Comparison of ENCODE assay signal across 8 mouse cellular contexts in the genomic region with DNA sequence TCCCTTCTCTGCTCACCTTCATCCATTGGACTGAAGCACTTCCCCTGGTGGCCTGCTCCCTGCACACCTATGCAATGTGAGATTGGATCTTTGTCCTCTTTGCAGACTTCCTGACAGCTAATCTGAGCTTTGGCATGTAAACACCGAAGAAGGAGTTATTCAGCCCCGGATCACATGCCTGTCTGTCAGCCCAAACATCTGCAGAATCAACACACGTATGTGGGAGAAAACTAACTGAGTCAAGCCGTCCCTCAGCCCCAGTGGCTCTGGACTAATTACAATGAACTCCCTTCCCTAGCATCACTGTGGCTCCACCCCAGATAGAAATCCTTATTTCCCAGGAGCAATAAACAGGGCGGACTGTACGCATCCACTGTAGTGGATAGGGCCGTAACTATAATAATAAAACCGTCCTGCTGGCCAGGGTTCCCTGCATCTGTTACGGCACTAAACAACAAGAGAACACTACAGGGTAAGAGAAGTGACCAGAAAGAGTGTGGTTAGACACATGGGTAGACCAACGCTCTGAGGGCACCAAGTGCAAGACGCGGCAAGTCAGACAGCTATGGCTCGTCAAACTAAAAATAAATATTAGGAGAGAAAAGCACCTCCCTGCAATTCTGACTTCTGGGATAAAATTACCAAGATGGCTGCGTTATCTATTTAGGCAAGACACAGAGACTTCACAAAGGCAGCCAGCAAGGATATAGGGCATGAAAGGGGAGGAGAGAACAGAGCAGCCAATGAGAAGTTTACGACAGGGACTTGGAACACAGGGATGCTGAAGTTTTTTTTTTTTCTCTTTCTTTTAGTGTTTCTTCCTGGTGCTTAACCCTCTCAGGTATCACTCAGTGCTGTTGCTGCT. TPM values are rescaled to one million over a fixed set of nuclear protein-coding genes. Genes with fewer than 3 reads are reported as not detected.
DNase-seq lines count a peak whose midpoint lies in the region; ATAC-seq lines count a peak whose summit lies in the region.

No protein-coding gene starts in this region.

- H3K36me3 ChIP-seq in embryonic facial prominence, embryonic 12.5 days: no peaks in the 10 kb centered on the region; the same call in 1 of the 2 replicates
- H3K36me3 ChIP-seq in heart, embryonic 15.5 days: no peaks in the 10 kb centered on the region

- no peaks in the 10 kb centered on the region for H3K27me3 ChIP-seq in embryonic facial prominence, embryonic 12.5 days
- H3K27me3 ChIP-seq in heart, embryonic 15.5 days: no peaks in the 10 kb centered on the region; the same call in 1 of the 2 replicates

- 11% methylated on average over 15 of the region's 15 CpGs for WGBS in embryonic facial prominence, embryonic 12.5 days
- 11% methylated on average over 15 of the region's 15 CpGs for WGBS in heart, embryonic 15.5 days

- peak overlapping the region; percentile 95 for H3K27ac ChIP-seq in embryonic facial prominence, embryonic 12.5 days
- H3K27ac ChIP-seq in heart, embryonic 15.5 days: peak overlapping the region; percentile 92

- DNase-seq in MN1 (ENCODE audit: low spot score): peak; percentile 72
- peak; percentile 67 for DNase-seq in mesoderm, embryonic 11.5 days (ENCODE audit: low read depth, low spot score)
- DNase-seq in cerebellum, postnatal 4 days (ENCODE audit: low spot score in 2 of 2): no peak
- no peak for DNase-seq in left cerebral cortex, adult 18-20 months (ENCODE audit: low spot score in 2 of 2)
- DNase-seq in kidney, postnatal 25 days: no peak
- no peak for DNase-seq in kidney, adult 18-20 months

- H3K4me1 ChIP-seq in embryonic facial prominence, embryonic 12.5 days: peaks cover 22% of the 10 kb centered on the region
- H3K4me1 ChIP-seq in heart, embryonic 15.5 days (replicated peaks): peaks cover 23% of the 10 kb centered on the region

- H3K9ac ChIP-seq in embryonic facial prominence, embryonic 12.5 days: peak overlapping the region; percentile 80
- H3K9ac ChIP-seq in heart, embryonic 15.5 days: peak overlapping the region; percentile 56

- H3K9me3 ChIP-seq in embryonic facial prominence, embryonic 12.5 days: no peaks in the 10 kb centered on the region
- no peaks in the 10 kb centered on the region for H3K9me3 ChIP-seq in heart, embryonic 15.5 days (replicated peaks)

- H3K4me3 ChIP-seq in embryonic facial prominence, embryonic 12.5 days: peak overlapping the region; percentile 68
- peak overlapping the region; percentile 77 for H3K4me3 ChIP-seq in heart, embryonic 15.5 days

- no peak for ATAC-seq in embryonic facial prominence, embryonic 12.5 days (ENCODE audit: insufficient number of reproducible peaks, insufficient read depth, low FRiP score, low TSS enrichment)
- no peak for ATAC-seq in heart, embryonic 15.5 days (replicated peaks; ENCODE audit: insufficient number of reproducible peaks, insufficient read depth, low FRiP score, low read depth)

- H3K4me2 ChIP-seq in embryonic facial prominence, embryonic 12.5 days (replicated peaks): peak overlapping the region; percentile 72
- peak overlapping the region; percentile 90 for H3K4me2 ChIP-seq in heart, embryonic 15.5 days

RNA-seq across cellular contexts. Expression of gene Tgfb2, which starts 3.2 kb away (rescaled TPM):
- polyA plus RNA-seq in embryonic facial prominence, embryonic 12.5 days (2016; fragmentation: Nextera tagmentation; extraction: Ambion mirVana): 73.6 and 78.6 TPM in 2 replicates
- 43.7 and 50.7 TPM in 2 replicates for polyA plus RNA-seq in heart, embryonic 15.5 days (2015; fragmentation: Nextera tagmentation; extraction: Ambion mirVana)
- 1 to 10 TPM; 4.6 to 5.4 TPM for total RNA-seq in left cerebral cortex, adult 18-20 months (2021)

RNA-seq across cellular contexts. Expression of gene Rrp15, which starts 46.5 kb away (rescaled TPM):
- 66.4 and 72.4 TPM in 2 replicates for polyA plus RNA-seq in embryonic facial prominence, embryonic 12.5 days (2016; fragmentation: Nextera tagmentation; extraction: Ambion mirVana)
- 27.7 and 32.5 TPM in 2 replicates for polyA plus RNA-seq in heart, embryonic 15.5 days (2015; fragmentation: Nextera tagmentation; extraction: Ambion mirVana)
- total RNA-seq in left cerebral cortex, adult 18-20 months (2021): 10 to 100 TPM; 12.9 to 13.3 TPM

Comparison
In these comparisons a context has a peak if more than half of its experiments do, and no peak if none do; other contexts are left out.
1. DNase-seq: peak in MN1 (single experiment) and mesoderm, embryonic 11.5 days (single experiment); none in cerebellum, postnatal 4 days (0 of 2), left cerebral cortex, adult 18-20 months (0 of 2), kidney, postnatal 25 days (0 of 2) and kidney, adult 18-20 months (single experiment).